Mouse (Mus musculus) hematopoietic multipotent progenitor cell, adult 10-12 weeks (in vitro differentiated cells): ENCODE data around the gene 1810013L24Rik. TPM values are rescaled to one million over a fixed set of nuclear protein-coding genes. Genes with fewer than 3 reads are reported as not detected.

ENCODE experiments used
- polyA plus RNA-seq: library from polyadenylated mRNA; stranded (reverse); fragments of >175 nt; gene quantifications from 2 replicates; pipeline ENCODE4 v1.2.3, GENCODE M21; 2012; ENCODE audit warnings: low replicate concordance

Gene 1810013L24Rik
- 16.0 and 32.9 TPM in 2 replicates for polyA plus RNA-seq

DNA sequence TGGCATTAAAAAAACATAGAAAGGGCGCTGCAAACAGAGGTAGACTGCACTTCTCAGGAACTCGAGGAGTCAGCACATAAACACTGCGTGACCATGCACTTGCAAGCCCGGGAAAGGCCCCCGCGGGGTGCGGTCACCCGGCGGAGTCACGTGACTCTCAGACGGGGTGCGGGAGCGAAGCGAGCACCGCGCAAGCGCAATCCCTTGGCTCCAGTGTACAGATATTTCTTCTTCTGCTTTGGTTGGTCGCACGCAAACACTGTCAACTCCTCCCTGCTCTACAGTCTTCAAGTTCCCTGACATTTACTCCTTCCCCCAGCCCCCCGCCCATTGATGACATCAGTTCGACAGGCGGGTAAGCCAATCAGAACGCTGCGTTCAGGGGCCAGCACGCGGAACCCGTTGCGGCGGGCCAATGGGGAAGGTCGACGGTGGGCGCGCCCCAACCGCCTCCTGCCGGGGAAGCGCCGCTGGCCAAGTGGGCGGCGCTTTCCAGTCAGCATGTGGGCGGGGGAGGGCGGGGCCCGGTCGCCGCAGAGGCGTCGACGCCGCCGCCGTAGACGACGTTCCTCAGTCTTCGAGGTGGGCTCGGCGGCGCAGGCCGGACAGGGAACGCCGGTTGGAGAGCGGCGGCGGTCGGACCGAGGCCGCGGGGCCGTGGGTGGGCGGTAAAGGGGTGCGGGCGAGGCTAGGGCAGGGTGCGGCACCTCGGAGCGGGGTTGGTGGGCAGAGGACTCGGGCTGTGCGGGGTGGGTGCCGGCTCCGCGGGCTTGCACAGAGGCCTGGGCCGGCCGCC is at the start of gene 1810013L24Rik:
Gene 1810013L24Rik, plus strand, starts transcription at position 537 of the 796 bp plus-strand sequence.

DNA sequence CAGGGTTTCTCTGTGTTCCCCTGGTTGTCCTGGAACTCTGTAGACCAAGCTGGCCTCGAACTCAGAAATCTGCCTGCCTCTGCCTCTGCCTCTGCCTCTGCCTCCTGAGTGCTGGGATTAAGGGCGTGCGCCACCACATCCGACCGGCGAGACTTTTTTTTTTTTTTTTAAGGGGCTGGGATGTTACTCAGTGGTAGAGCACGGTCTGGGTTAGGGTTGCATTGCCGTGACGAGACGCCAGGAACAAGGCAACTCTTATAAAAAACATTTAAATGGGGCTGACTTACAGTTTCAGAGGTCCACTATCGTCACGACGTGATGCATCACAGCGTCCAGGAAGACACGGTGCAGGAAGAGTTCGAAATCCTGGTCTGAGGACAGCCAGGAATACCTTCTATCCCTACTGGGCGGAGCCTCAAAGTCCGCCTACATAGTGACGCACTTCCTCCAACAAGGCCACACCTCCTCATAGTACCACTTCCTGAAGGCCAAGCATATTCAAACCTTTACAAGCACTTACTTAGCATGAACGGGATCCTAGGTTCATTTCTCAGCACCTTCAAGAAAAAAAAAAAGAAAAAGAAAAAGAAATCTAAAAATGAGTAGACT is 37.8 kb upstream of the 1810013L24Rik start, which contains the start of gene Usp7:
Gene Usp7, minus strand, starts transcription at position 360 of the 609 bp plus-strand sequence.

Other genes with a start within 250 kb of the 1810013L24Rik start
- gene Pmm2, start 192.4 kb upstream of the 1810013L24Rik start, polyA plus RNA-seq, result 10.5 and 24.8 TPM in 2 replicates
- 6.2 and 7.0 TPM in 2 replicates for gene Tmem186, start 192.4 kb upstream of the 1810013L24Rik start, polyA plus RNA-seq
- 42.4 and 46.3 TPM in 2 replicates for gene Carhsp1, start 157.9 kb upstream of the 1810013L24Rik start, polyA plus RNA-seq
- gene Gm5767, start 149.3 kb upstream of the 1810013L24Rik start, polyA plus RNA-seq, result not detected in 2 replicates
- gene Usp7, start 37.8 kb upstream of the 1810013L24Rik start, polyA plus RNA-seq, result 28.0 and 31.3 TPM in 2 replicates